In the genomic region with DNA sequence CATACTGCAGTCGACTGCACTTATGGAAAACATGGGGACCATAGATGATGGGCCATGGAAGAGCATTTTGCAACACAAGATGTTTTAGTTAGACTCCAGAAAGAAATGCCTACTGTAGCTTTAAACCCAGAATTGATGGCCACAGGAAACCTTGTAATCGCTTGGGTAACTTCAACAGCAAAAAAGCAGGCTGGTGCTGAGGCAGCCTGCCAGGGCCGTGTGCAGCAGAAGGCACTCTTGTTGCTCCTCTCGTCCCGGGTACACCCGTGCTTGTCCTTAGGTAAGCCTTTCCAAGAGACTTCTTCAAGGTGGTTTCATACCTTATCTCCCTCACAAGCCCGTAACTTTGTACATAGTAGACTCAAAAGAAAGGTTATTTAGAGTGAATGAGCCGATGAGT, we compare ENCODE assay signal across 21 mouse cellular contexts. TPM values are rescaled to one million over a fixed set of nuclear protein-coding genes. Genes with fewer than 3 reads are reported as not detected.
DNase-seq lines count a peak whose midpoint lies in the region; ATAC-seq lines count a peak whose summit lies in the region.
"Had no signal": no experiment of that assay in that cellular context is flagged by ENCODE, and none has a peak within 500 bp of the region (broad histone marks: within the 10 kb centered on the region; RNA-seq: fewer than 3 reads in every experiment).

No protein-coding gene starts in this region.

- peak; percentile 51 for DNase-seq in heart, adult 11 months
- DNase-seq in left cerebral cortex, postnatal 4 days, result peak; percentile 9
- no peak for DNase-seq in left cerebral cortex, adult 11 months (ENCODE audit: low spot score)
- no peak for DNase-seq in testis, postnatal 10 days (ENCODE audit: low spot score)
- DNase-seq in urinary bladder, postnatal 4 days (ENCODE audit: low spot score in 2 of 2), result no peak
- DNase-seq: cerebellum, adult 11 months; cerebellum, postnatal 36 days; heart, postnatal 10 days; layer of hippocampus, adult 9-11 months; liver; lung, postnatal 4 days had no signal

- H3K36me3 ChIP-seq in heart, embryonic 11.5 days (ENCODE audit: control insufficient read depth, insufficient read depth, low read length), result no peaks in the 10 kb centered on the region
- H3K36me3 ChIP-seq: forebrain, embryonic 15.5 days; heart, embryonic 12.5 days; limb, embryonic 10.5 days; liver, embryonic 15.5 days; lung, embryonic 15.5 days; midbrain, embryonic 13.5 days had no signal

- H3K4me2 ChIP-seq in heart, embryonic 11.5 days, result no peak overlapping the region
- H3K4me2 ChIP-seq: forebrain, embryonic 15.5 days; heart, embryonic 12.5 days; liver, embryonic 15.5 days; lung, embryonic 15.5 days; midbrain, embryonic 13.5 days had no signal

- H3K27ac ChIP-seq in heart, embryonic 11.5 days (ENCODE audit: low read depth, low read length), result no peak overlapping the region
- H3K27ac ChIP-seq: forebrain, embryonic 15.5 days; hindbrain, postnatal 0 days; limb, embryonic 10.5 days; liver, embryonic 15.5 days; lung, embryonic 15.5 days; midbrain, embryonic 13.5 days had no signal

- no peaks in the 10 kb centered on the region for H3K4me1 ChIP-seq in heart, embryonic 11.5 days (ENCODE audit: control insufficient read depth, insufficient read depth, low read length)
- H3K4me1 ChIP-seq: forebrain, embryonic 15.5 days; midbrain, embryonic 13.5 days had no signal

- H3K4me3 ChIP-seq in heart, embryonic 11.5 days (ENCODE audit: low read depth, low read length), result no peak overlapping the region
- H3K4me3 ChIP-seq: forebrain, embryonic 15.5 days; heart, embryonic 12.5 days; limb, embryonic 10.5 days; liver, embryonic 15.5 days; lung, embryonic 15.5 days; midbrain, embryonic 13.5 days had no signal

- H3K9ac ChIP-seq in heart, embryonic 11.5 days (ENCODE audit: low read depth, low read length), result no peak overlapping the region
- H3K9ac ChIP-seq: forebrain, embryonic 15.5 days; heart, embryonic 12.5 days; liver, embryonic 15.5 days; lung, embryonic 15.5 days; midbrain, embryonic 13.5 days had no signal

- ATAC-seq in heart, embryonic 11.5 days (replicated peaks; ENCODE audit: insufficient number of reproducible peaks, low FRiP score, low TSS enrichment), result no peak
- peak; percentile 67 to 71; a peak in 3 of 4 replicates for ATAC-seq in hematopoietic stem cell, adult 5-6 weeks (replicated peaks in 1 of 2; ENCODE audit: insufficient read depth in 1 of 2, low FRiP score in 2 of 2, low TSS enrichment in 1 of 2, low read depth in 1 of 2, poor library complexity in 2 of 2, severe bottlenecking in 2 of 2)
- ATAC-seq: forebrain, embryonic 15.5 days; hindbrain, postnatal 0 days; intestine, embryonic 16.5 days; midbrain, embryonic 13.5 days had no signal

- no peaks in the 10 kb centered on the region for H3K9me3 ChIP-seq in heart, embryonic 11.5 days (replicated peaks; ENCODE audit: control insufficient read depth, low read length)
- H3K9me3 ChIP-seq: forebrain, embryonic 15.5 days; heart, embryonic 12.5 days; limb, embryonic 10.5 days; liver, embryonic 15.5 days; lung, embryonic 15.5 days; midbrain, embryonic 13.5 days had no signal

- intact Hi-C loops in left cerebral cortex, postnatal 4 days (cut with DNase I), result no loop called here

- 67% methylated on average over 8 of the region's 8 CpGs for WGBS in heart, embryonic 11.5 days (ENCODE audit: insufficient replicate concordance)

- no peaks in the 10 kb centered on the region for H3K27me3 ChIP-seq in heart, embryonic 11.5 days (ENCODE audit: control insufficient read depth, insufficient read depth, low read length)
- H3K27me3 ChIP-seq: forebrain, embryonic 15.5 days; heart, embryonic 12.5 days; liver, embryonic 15.5 days; lung, embryonic 15.5 days; midbrain, embryonic 13.5 days had no signal

RNA-seq across cellular contexts. Expression of gene Cracr2a, which starts 40.0 kb away (rescaled TPM):
- 0.93 and 1.0 TPM in 2 replicates for polyA plus RNA-seq in heart, embryonic 11.5 days (2014; fragmentation: Nextera tagmentation; extraction: Ambion mirVana)
- 1 to 10 TPM; 1.2 to 1.4 TPM for total RNA-seq in left cerebral cortex, postnatal 4 days (2021)
- 10.0 and 19.8 TPM in 2 replicates for total RNA-seq in hematopoietic stem cell, adult 5-6 weeks (2017)

Comparison
In these comparisons a context has a peak if more than half of its experiments do, and no peak if none do; other contexts are left out.
1. DNase-seq: peak in heart, adult 11 months (single experiment) and left cerebral cortex, postnatal 4 days (single experiment); none in left cerebral cortex, adult 11 months (single experiment), testis, postnatal 10 days (single experiment) and urinary bladder, postnatal 4 days (0 of 2).